Mouse (Mus musculus) erythroblast, embryonic 14.5 days (primary cell): ENCODE results near the gene Ptprt. TPM values are rescaled to one million over a fixed set of nuclear protein-coding genes. Genes with fewer than 3 reads are reported as not detected.

ENCODE experiments used
- H3K27me3 ChIP-seq: 2 replicates; pipeline ENCODE4 v1.6.1; 2012; ENCODE audit warnings: inconsistent platforms; ENCODE audit not compliant: control insufficient read depth
- H3K36me3 ChIP-seq: 2 replicates; pipeline ENCODE4 v1.6.1; 2012; ENCODE audit warnings: mild to moderate bottlenecking, inconsistent platforms; ENCODE audit not compliant: control insufficient read depth
- H3K4me1 ChIP-seq: 2 replicates; pipeline ENCODE4 v1.6.1; 2012; ENCODE audit warnings: inconsistent platforms; ENCODE audit not compliant: control insufficient read depth
- H3K4me3 ChIP-seq: replicated peaks from 2 replicates; pipeline ENCODE3; 2012; ENCODE audit warnings: moderate library complexity, mild to moderate bottlenecking, inconsistent platforms
- H3K9me3 ChIP-seq: 2 replicates; pipeline ENCODE4 v1.6.1; 2012; ENCODE audit warnings: low read length, inconsistent platforms, mixed read lengths; ENCODE audit not compliant: control insufficient read depth
- GATA1 ChIP-seq: IDR thresholded peaks from 2 replicates; pipeline ENCODE4 v1.6.1; 2012; ENCODE audit warnings: low read length, inconsistent platforms, mixed read lengths
- TAL1 ChIP-seq: IDR thresholded peaks from 3 replicates; pipeline ENCODE4 v1.6.1; 2012; ENCODE audit warnings: low read length, inconsistent platforms, mixed read lengths
- polyA plus RNA-seq: library from polyadenylated mRNA; stranded (reverse); fragments of >175 nt; gene quantifications from 2 replicates; pipeline ENCODE4 v1.2.3, GENCODE M21; 2012

Ptprt gene
- polyA plus RNA-seq: not detected in 2 replicates

- Histone ChIP-seq H3K4me3 (no peak within 1 kb of the TSS), H3K36me3 (no peaks in the 10 kb centered on the region), H3K27me3 (peaks cover 39% of the 10 kb centered on the region), H3K4me1 (no peaks in the 10 kb centered on the region), H3K9me3 (no peaks in the 10 kb centered on the region)
- TF ChIP-seq GATA1 (no peak), TAL1 (no peak)
Observed at GRCm38 (mm10) chr2:162660941-162661386, at the start of gene Ptprt. Gene Ptprt, minus strand, starts transcription at chr2:162661147.

GRCm38 (mm10) chr2:162710443-162710842 is 49.5 kb upstream of the Ptprt start:
- no peaks in the 10 kb centered on the region for H3K27me3 ChIP-seq
- no peak for TF ChIP-seq GATA1
- no peak for TF ChIP-seq TAL1
- no peaks in the 10 kb centered on the region for H3K4me1 ChIP-seq
- no peaks in the 10 kb centered on the region for H3K36me3 ChIP-seq
- no peak overlapping the region for H3K4me3 ChIP-seq
- H3K9me3 ChIP-seq: peaks cover 3% of the 10 kb centered on the region; the same call in 1 of the 2 replicates

GRCm38 (mm10) chr2:162699691-162700090 is 38.7 kb upstream of the Ptprt start:
- Histone ChIP-seq H3K36me3 (no peaks in the 10 kb centered on the region), H3K4me1 (no peaks in the 10 kb centered on the region), H3K27me3 (no peaks in the 10 kb centered on the region), H3K4me3 (no peak overlapping the region), H3K9me3 (peaks cover 33% of the 10 kb centered on the region)
- TF ChIP-seq GATA1: no peak
- no peak for TF ChIP-seq TAL1

DNA sequence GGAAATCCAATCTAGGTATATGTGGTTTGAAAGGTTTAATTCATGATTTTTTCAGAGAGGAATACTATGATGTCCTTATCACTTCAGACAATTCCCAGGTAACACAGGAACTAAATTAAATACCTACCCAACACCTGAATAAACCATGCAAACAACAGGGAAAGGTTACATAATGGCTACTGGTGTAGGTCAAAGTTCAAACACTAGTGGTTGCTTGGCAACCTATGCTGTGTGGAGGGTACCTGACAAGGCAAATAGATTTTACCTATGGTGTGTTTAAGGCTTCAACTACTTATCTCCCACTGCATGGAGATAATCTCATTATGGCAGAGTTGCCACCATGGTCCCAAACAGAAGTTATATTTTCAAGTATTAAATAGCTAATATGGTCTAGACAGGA is 38.1 kb upstream of the Ptprt start:
- no peaks in the 10 kb centered on the region for H3K27me3 ChIP-seq
- TF ChIP-seq TAL1: no peak
- TF ChIP-seq GATA1: no peak
- no peak overlapping the region for H3K4me3 ChIP-seq
- peaks cover 36% of the 10 kb centered on the region for H3K9me3 ChIP-seq
- H3K36me3 ChIP-seq: no peaks in the 10 kb centered on the region
- no peaks in the 10 kb centered on the region for H3K4me1 ChIP-seq

DNA sequence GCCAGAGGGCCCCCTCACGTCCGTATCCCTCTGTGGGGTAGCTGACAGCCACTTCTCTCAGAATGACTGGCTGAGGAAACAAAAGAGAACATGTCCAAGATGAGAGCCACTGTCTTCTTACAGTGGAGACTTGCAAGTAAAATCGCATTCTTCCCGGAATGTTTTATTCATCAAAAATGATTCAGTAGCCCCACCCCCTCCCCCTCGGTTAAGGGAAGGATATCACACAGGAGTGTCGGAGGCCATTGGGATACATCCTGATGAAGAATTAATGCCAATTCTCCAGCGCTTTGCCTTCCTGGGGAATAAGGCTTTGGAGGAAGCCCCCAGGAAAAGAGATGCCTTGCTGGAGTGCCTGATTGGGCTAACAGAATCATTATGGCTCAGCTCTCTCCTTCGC is 37.1 kb upstream of the Ptprt start:
- TF ChIP-seq GATA1 (no peak), TAL1 (no peak)
- H3K36me3 ChIP-seq: no peaks in the 10 kb centered on the region

GRCm38 (mm10) chr2:162697151-162697550 is 36.2 kb upstream of the Ptprt start:
- Histone ChIP-seq H3K4me1 (no peaks in the 10 kb centered on the region), H3K36me3 (no peaks in the 10 kb centered on the region), H3K9me3 (peaks cover 38% of the 10 kb centered on the region), H3K4me3 (no peak overlapping the region), H3K27me3 (no peaks in the 10 kb centered on the region)
- TF ChIP-seq GATA1 (no peak), TAL1 (no peak)

More for the DNA sequence above, 37.1 kb upstream of the Ptprt start:
- peaks cover 38% of the 10 kb centered on the region for H3K9me3 ChIP-seq
- no peaks in the 10 kb centered on the region for H3K4me1 ChIP-seq
- no peak overlapping the region for H3K4me3 ChIP-seq
- no peaks in the 10 kb centered on the region for H3K27me3 ChIP-seq

DNA sequence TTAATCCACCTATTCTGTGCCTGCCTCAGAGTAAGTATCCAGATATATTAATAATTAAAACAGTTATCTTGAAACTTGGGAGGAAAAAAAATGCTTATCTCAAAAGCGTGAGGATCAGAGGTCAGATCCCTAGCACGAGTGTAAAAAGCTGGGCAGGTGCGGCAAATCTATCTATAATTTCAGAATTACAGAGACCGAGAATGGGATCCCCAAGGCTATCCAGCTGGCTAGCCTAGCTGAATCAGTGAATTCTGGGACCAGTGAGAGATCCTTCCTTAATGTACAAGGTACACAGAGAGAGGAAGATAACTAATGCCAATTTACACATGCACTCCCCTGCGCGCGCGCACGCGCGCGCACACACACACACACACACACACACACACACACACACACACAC is 31.2 kb upstream of the Ptprt start:
- no peaks in the 10 kb centered on the region for H3K27me3 ChIP-seq
- H3K9me3 ChIP-seq: peaks cover 23% of the 10 kb centered on the region
- H3K4me3 ChIP-seq: no peak overlapping the region
- no peaks in the 10 kb centered on the region for H3K36me3 ChIP-seq
- H3K4me1 ChIP-seq: no peaks in the 10 kb centered on the region
- no peak for TF ChIP-seq GATA1
- no peak for TF ChIP-seq TAL1

DNA sequence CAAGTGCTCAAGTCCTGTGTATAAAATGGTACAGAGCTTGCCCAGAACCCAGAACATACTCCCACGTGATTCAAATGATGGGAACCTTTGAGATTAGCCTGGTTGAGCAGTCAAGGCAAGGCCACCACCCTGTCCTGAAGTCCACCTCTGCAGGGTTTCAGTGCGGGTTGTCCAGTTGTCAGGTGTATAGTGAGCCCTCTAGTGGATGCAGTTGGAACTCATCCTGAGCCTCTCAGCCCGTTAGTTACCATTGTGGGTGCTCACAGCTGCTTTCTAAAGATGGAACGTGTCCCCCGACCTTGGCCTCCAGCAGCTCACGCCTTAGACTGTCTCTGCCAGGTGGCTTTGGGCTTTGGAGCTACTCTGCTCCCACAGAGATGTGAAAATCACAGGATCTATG is 21.7 kb upstream of the Ptprt start:
- H3K9me3 ChIP-seq: peaks cover 3% of the 10 kb centered on the region; the same call in 1 of the 2 replicates
- no peaks in the 10 kb centered on the region for H3K36me3 ChIP-seq
- no peaks in the 10 kb centered on the region for H3K4me1 ChIP-seq
- H3K4me3 ChIP-seq: no peak overlapping the region
- TF ChIP-seq GATA1 (no peak), TAL1 (no peak)
- no peaks in the 10 kb centered on the region for H3K27me3 ChIP-seq

DNA sequence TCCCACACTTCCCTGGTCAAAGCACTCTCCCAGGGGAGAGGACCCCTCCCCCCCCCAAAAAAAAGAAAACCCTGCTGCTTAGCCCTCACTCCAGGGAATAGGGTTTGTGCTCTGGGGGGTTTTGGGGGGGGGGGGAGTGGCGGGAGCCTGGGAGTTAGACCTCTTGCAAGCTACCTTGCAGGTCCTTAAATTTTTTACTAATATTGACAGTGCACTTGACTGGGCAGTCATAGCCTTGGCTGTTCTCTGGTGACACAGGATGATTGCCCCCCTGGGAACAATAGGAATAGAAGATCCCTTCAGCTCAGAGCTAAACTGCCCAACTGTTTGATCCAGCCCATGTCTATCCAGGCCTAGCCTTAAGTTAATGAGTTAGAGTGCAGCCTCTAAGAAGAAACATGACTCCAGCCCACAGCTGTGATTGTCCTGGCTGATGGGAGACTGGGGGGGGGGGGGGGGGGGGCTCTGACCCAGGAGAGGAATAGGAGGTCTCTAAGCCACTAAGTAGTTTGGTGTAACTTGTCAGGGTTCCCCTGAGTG is 1.6 kb upstream of the Ptprt start:
- TF ChIP-seq GATA1 (no peak), TAL1 (no peak)
- Histone ChIP-seq H3K4me1 (no peaks in the 10 kb centered on the region), H3K4me3 (no peak overlapping the region), H3K36me3 (no peaks in the 10 kb centered on the region), H3K9me3 (no peaks in the 10 kb centered on the region; the same call in 1 of the 2 replicates), H3K27me3 (peaks cover 37% of the 10 kb centered on the region)

GRCm38 (mm10) chr2:162661733-162662132 is 786 bp upstream of the Ptprt start:
- Histone ChIP-seq H3K9me3 (no peaks in the 10 kb centered on the region; the same call in 1 of the 2 replicates), H3K27me3 (peaks cover 39% of the 10 kb centered on the region), H3K4me3 (no peak overlapping the region), H3K36me3 (no peaks in the 10 kb centered on the region), H3K4me1 (no peaks in the 10 kb centered on the region)
- TF ChIP-seq GATA1 (no peak), TAL1 (no peak)
